In genomic region chr1:127508067-127508739, GRCm38 (mm10) we compare ENCODE assay signal across 17 mouse cellular contexts.
A peak's percentile ranks its signal among the peaks of the same experiment; 100 is the strongest.
DNase-seq lines count a peak whose midpoint lies in the region; ATAC-seq and TF ChIP-seq lines count a peak whose summit lies in the region.
"Had no signal": no experiment of that assay in that cellular context is flagged by ENCODE, and none has a peak within 500 bp of the region (broad histone marks: within the 10 kb centered on the region; RNA-seq: fewer than 3 reads in every experiment).

No protein-coding gene starts in this region.

- peak; percentile 26 for DNase-seq in embryo, embryonic 11 days
- no peak for DNase-seq in embryo, embryonic 9.5 days (ENCODE audit: extremely low spot score)
- no peak for DNase-seq in forebrain, postnatal 0 days
- DNase-seq in mesoderm, embryonic 11.5 days (ENCODE audit: low read depth, low spot score): peak; percentile 26
- DNase-seq in adrenal gland, postnatal 14 days: no peak
- no peak for DNase-seq in thymus, adult 18-20 months
- DNase-seq in thymus, postnatal 10 days (ENCODE audit: low spot score in 2 of 2): no peak
- DNase-seq: adrenal gland, postnatal 10 days; kidney, adult 8-10 months; kidney, postnatal 4 days; liver, embryonic 13.5 days; thymus, postnatal 4 days had no signal

- peak; percentile 38; the same call in 1 of the 2 replicates for ATAC-seq in forebrain, postnatal 0 days
- ATAC-seq in neural tube, embryonic 12.5 days (ENCODE audit: low FRiP score, low read depth): peak; percentile 70

- peaks cover 3% of the 10 kb centered on the region; the same call in 1 of the 2 replicates for H3K4me1 ChIP-seq in forebrain, postnatal 0 days (ENCODE audit: insufficient read depth)
- peaks cover 2% of the 10 kb centered on the region; the same call in 1 of the 2 replicates for H3K4me1 ChIP-seq in neural tube, embryonic 12.5 days
- H3K4me1 ChIP-seq: embryonic facial prominence, embryonic 13.5 days; liver, embryonic 13.5 days had no signal

- H3K4me2 ChIP-seq in forebrain, postnatal 0 days (ENCODE audit: low read depth): no peak overlapping the region
- H3K4me2 ChIP-seq in neural tube, embryonic 12.5 days (replicated peaks): 0 out of 2 replicates have a peak overlapping the region, but pooled peaks have one; percentile 1
- H3K4me2 ChIP-seq: embryonic facial prominence, embryonic 13.5 days; liver, embryonic 13.5 days had no signal

- H3K27ac ChIP-seq in forebrain, postnatal 0 days (ENCODE audit: low read depth, low read length): no peak overlapping the region
- H3K27ac ChIP-seq in neural tube, embryonic 12.5 days: peak overlapping the region; percentile 37
- H3K27ac ChIP-seq: embryonic facial prominence, embryonic 13.5 days; heart, embryonic 10.5 days; limb, embryonic 10.5 days; liver, embryonic 13.5 days had no signal

- no peak for TF ChIP-seq CTCF in forebrain, postnatal 0 days (IDR thresholded peaks at IDR 0.05; ENCODE audit: low read depth)

- H3K4me3 ChIP-seq in forebrain, postnatal 0 days (ENCODE audit: low read depth, low read length): no peak overlapping the region
- no peak overlapping the region for H3K4me3 ChIP-seq in neural tube, embryonic 12.5 days
- H3K4me3 ChIP-seq: embryonic facial prominence, embryonic 13.5 days; heart, embryonic 10.5 days; limb, embryonic 10.5 days; liver, embryonic 13.5 days had no signal

- no peaks in the 10 kb centered on the region for H3K9me3 ChIP-seq in forebrain, postnatal 0 days (ENCODE audit: low read length)
- no peaks in the 10 kb centered on the region for H3K9me3 ChIP-seq in neural tube, embryonic 12.5 days
- H3K9me3 ChIP-seq: embryonic facial prominence, embryonic 13.5 days; heart, embryonic 10.5 days; limb, embryonic 10.5 days; liver, embryonic 13.5 days had no signal

- no peaks in the 10 kb centered on the region for H3K36me3 ChIP-seq in forebrain, postnatal 0 days (ENCODE audit: insufficient read depth)
- no peaks in the 10 kb centered on the region for H3K36me3 ChIP-seq in neural tube, embryonic 12.5 days
- H3K36me3 ChIP-seq: embryonic facial prominence, embryonic 13.5 days; heart, embryonic 10.5 days; limb, embryonic 10.5 days; liver, embryonic 13.5 days had no signal

- no peak overlapping the region for H3K9ac ChIP-seq in forebrain, postnatal 0 days
- H3K9ac ChIP-seq in neural tube, embryonic 12.5 days: no peak overlapping the region
- H3K9ac ChIP-seq: embryonic facial prominence, embryonic 13.5 days; liver, embryonic 13.5 days had no signal

- H3K27me3 ChIP-seq in forebrain, postnatal 0 days (ENCODE audit: insufficient read depth, low read length): no peaks in the 10 kb centered on the region
- H3K27me3 ChIP-seq in neural tube, embryonic 12.5 days (replicated peaks): peaks cover 6% of the 10 kb centered on the region; the same call in 1 of the 2 replicates
- H3K27me3 ChIP-seq: CH12.LX; embryonic facial prominence, embryonic 13.5 days; liver, embryonic 13.5 days had no signal

- 54% methylated on average over 16 of the region's 16 CpGs for WGBS in forebrain, postnatal 0 days
- WGBS in neural tube, embryonic 12.5 days: 58% methylated on average over 16 of the region's 16 CpGs

Comparison
In these comparisons a context has a peak if more than half of its experiments do, and no peak if none do; other contexts are left out.
1. DNase-seq: peak in embryo, embryonic 11 days (single experiment) and mesoderm, embryonic 11.5 days (single experiment); none in embryo, embryonic 9.5 days (single experiment), forebrain, postnatal 0 days (single experiment), adrenal gland, postnatal 14 days (single experiment), thymus, adult 18-20 months (0 of 2) and thymus, postnatal 10 days (0 of 2).